8 mouse cellular contexts compared by ENCODE assay signal in genomic region chr5:93266883-93267704, GRCm38 (mm10). TPM values are rescaled to one million over a fixed set of nuclear protein-coding genes. Genes with fewer than 3 reads are reported as not detected.
DNase-seq lines count a peak whose midpoint lies in the region; ATAC-seq and TF ChIP-seq lines count a peak whose summit lies in the region.

Gene Ccng2, plus strand, starts transcription at chr5:93267257.

- peaks cover 13% of the 10 kb centered on the region for H3K36me3 ChIP-seq in heart, embryonic 12.5 days
- H3K36me3 ChIP-seq in kidney, postnatal 0 days (ENCODE audit: insufficient read depth, low read length) = peaks cover 13% of the 10 kb centered on the region
- H3K36me3 ChIP-seq in liver, embryonic 11.5 days (ENCODE audit: control insufficient read depth, insufficient read depth, low read length) = peaks cover 5% of the 10 kb centered on the region; the same call in 1 of the 2 replicates
- H3K36me3 ChIP-seq in stomach, embryonic 14.5 days (ENCODE audit: control insufficient read depth, insufficient read depth, low read length) = peaks cover 15% of the 10 kb centered on the region

- H3K9ac ChIP-seq in heart, embryonic 12.5 days = peak within 1 kb of the TSS; percentile 95
- H3K9ac ChIP-seq in kidney, postnatal 0 days (ENCODE audit: low read depth, low read length) = peak within 1 kb of the TSS; percentile 97
- peak within 1 kb of the TSS; percentile 82 for H3K9ac ChIP-seq in liver, embryonic 11.5 days (ENCODE audit: low read depth, low read length)
- H3K9ac ChIP-seq in stomach, embryonic 14.5 days (replicated peaks; ENCODE audit: low read depth, low read length) = peak within 1 kb of the TSS; percentile 88

- peak; percentile 30; the same call in 1 of the 2 replicates for TF ChIP-seq CTCF in kidney, postnatal 0 days (IDR thresholded peaks at IDR 0.05; ENCODE audit: low read depth)

- WGBS in heart, embryonic 12.5 days = under 1% methylated on average over 52 of the region's 54 CpGs
- WGBS in kidney, postnatal 0 days = under 1% methylated on average over 54 of the region's 54 CpGs
- WGBS in liver, embryonic 11.5 days = under 1% methylated on average over 54 of the region's 54 CpGs
- under 1% methylated on average over 54 of the region's 54 CpGs for WGBS in stomach, embryonic 14.5 days

- peak within 1 kb of the TSS; percentile 85 for H3K4me3 ChIP-seq in heart, embryonic 12.5 days
- H3K4me3 ChIP-seq in kidney, postnatal 0 days (replicated peaks; ENCODE audit: low read depth, low read length) = peak within 1 kb of the TSS; percentile 97
- peak within 1 kb of the TSS; percentile 94 for H3K4me3 ChIP-seq in liver, embryonic 11.5 days (ENCODE audit: low read depth, low read length)
- H3K4me3 ChIP-seq in stomach, embryonic 14.5 days (ENCODE audit: low read depth, low read length) = peak within 1 kb of the TSS; percentile 87

- DNase-seq in CD4-positive helper T cell, adult 2 months (ENCODE audit: low read depth, low spot score) = peak; percentile 99
- DNase-seq in brain, embryonic 18.5 days (ENCODE audit: low read depth, low spot score) = peak; percentile 99
- peak; percentile 100 for DNase-seq in kidney, postnatal 0 days (ENCODE audit: low spot score)
- peak; percentile 95 for DNase-seq in liver, embryonic 11.5 days (ENCODE audit: low spot score)
- peak; percentile 99 for DNase-seq in naive thymus-derived CD4-positive, alpha-beta T cell, adult 2 months (ENCODE audit: low read depth)

- no peaks in the 10 kb centered on the region for H3K27me3 ChIP-seq in heart, embryonic 12.5 days (replicated peaks)
- no peaks in the 10 kb centered on the region for H3K27me3 ChIP-seq in kidney, postnatal 0 days (ENCODE audit: insufficient read depth, low read length)
- no peaks in the 10 kb centered on the region for H3K27me3 ChIP-seq in liver, embryonic 11.5 days (replicated peaks; ENCODE audit: control insufficient read depth, insufficient read depth, low read length)
- no peaks in the 10 kb centered on the region for H3K27me3 ChIP-seq in stomach, embryonic 14.5 days (ENCODE audit: control insufficient read depth, insufficient read depth, low read length)

- peak within 1 kb of the TSS; percentile 89 for H3K27ac ChIP-seq in heart, embryonic 12.5 days (ENCODE audit: poor library complexity, severe bottlenecking)
- H3K27ac ChIP-seq in kidney, postnatal 0 days = peak within 1 kb of the TSS; percentile 97
- H3K27ac ChIP-seq in liver, embryonic 11.5 days (ENCODE audit: low read depth, low read length) = peak within 1 kb of the TSS; percentile 74
- peak within 1 kb of the TSS; percentile 91 for H3K27ac ChIP-seq in stomach, embryonic 14.5 days (ENCODE audit: low read length)

- peak within 1 kb of the TSS; percentile 67 for H3K4me2 ChIP-seq in heart, embryonic 12.5 days
- H3K4me2 ChIP-seq in kidney, postnatal 0 days (ENCODE audit: low read length) = peak within 1 kb of the TSS; percentile 58
- peak within 1 kb of the TSS; percentile 95 for H3K4me2 ChIP-seq in liver, embryonic 11.5 days
- peak within 1 kb of the TSS; percentile 59 for H3K4me2 ChIP-seq in stomach, embryonic 14.5 days (replicated peaks; ENCODE audit: low read depth, low read length)

- peaks cover 28% of the 10 kb centered on the region for H3K4me1 ChIP-seq in heart, embryonic 12.5 days (replicated peaks)
- H3K4me1 ChIP-seq in kidney, postnatal 0 days (replicated peaks; ENCODE audit: insufficient read depth, low read length) = peaks cover 5% of the 10 kb centered on the region; the same call in 1 of the 2 replicates
- H3K4me1 ChIP-seq in liver, embryonic 11.5 days (replicated peaks; ENCODE audit: control insufficient read depth, insufficient read depth, low read length) = peaks cover 26% of the 10 kb centered on the region
- peaks cover 14% of the 10 kb centered on the region for H3K4me1 ChIP-seq in stomach, embryonic 14.5 days (ENCODE audit: control insufficient read depth, insufficient read depth, low read length)

- no peaks in the 10 kb centered on the region for H3K9me3 ChIP-seq in heart, embryonic 12.5 days (replicated peaks)
- H3K9me3 ChIP-seq in kidney, postnatal 0 days (replicated peaks; ENCODE audit: low read length) = no peaks in the 10 kb centered on the region
- no peaks in the 10 kb centered on the region for H3K9me3 ChIP-seq in liver, embryonic 11.5 days (ENCODE audit: control insufficient read depth, low read length)
- no peaks in the 10 kb centered on the region for H3K9me3 ChIP-seq in stomach, embryonic 14.5 days (ENCODE audit: control insufficient read depth, low read depth, low read length)

- peak; percentile 89 for ATAC-seq in erythroid progenitor cell, adult 5-6 weeks (replicated peaks; ENCODE audit: low FRiP score, poor library complexity, severe bottlenecking)
- peak; percentile 95 for ATAC-seq in heart, embryonic 12.5 days (ENCODE audit: insufficient number of reproducible peaks, low FRiP score)
- peak; percentile 96 for ATAC-seq in kidney, postnatal 0 days (replicated peaks; ENCODE audit: low FRiP score, low read depth)
- peak; percentile 90 for ATAC-seq in liver, embryonic 11.5 days (replicated peaks; ENCODE audit: low FRiP score)
- ATAC-seq in stomach, embryonic 14.5 days (ENCODE audit: insufficient number of reproducible peaks, insufficient read depth, low FRiP score, low read depth) = peak; percentile 97

RNA-seq across cellular contexts. Expression of gene Ccng2, which starts in this region (rescaled TPM):
- 17.3 and 34.4 TPM in 2 replicates for total RNA-seq in erythroid progenitor cell, adult 5-6 weeks (2015; ENCODE audit: low replicate concordance)
- 21.1 and 27.2 TPM in 2 replicates for total RNA-seq in erythroid progenitor cell, adult 5-6 weeks (2017; ENCODE audit: low replicate concordance)
- 48.0 and 49.0 TPM in 2 replicates for polyA plus RNA-seq in heart, embryonic 12.5 days (2016; fragmentation: Nextera tagmentation; extraction: Ambion mirVana)
- 44.7 and 49.1 TPM in 2 replicates for polyA plus RNA-seq in kidney, postnatal 0 days (2015; fragmentation: Nextera tagmentation; extraction: Ambion mirVana)
- polyA plus RNA-seq in liver, embryonic 11.5 days (2014; fragmentation: Nextera tagmentation; extraction: Ambion mirVana) = 18.0 and 21.2 TPM in 2 replicates
- polyA plus RNA-seq in stomach, embryonic 14.5 days (2014; fragmentation: Nextera tagmentation; extraction: Ambion mirVana) = 38.4 and 40.3 TPM in 2 replicates

Comparison
In these comparisons a context has a peak if more than half of its experiments do, and no peak if none do; other contexts are left out.
1. Peak in every context shown above with its lines: DNase-seq, ATAC-seq, H3K4me3 ChIP-seq and H3K27ac ChIP-seq.